In genomic region chr10:58341685-58342084, GRCm38 (mm10) we compare ENCODE assay signal across 8 mouse cellular contexts. TPM values are rescaled to one million over a fixed set of nuclear protein-coding genes. Genes with fewer than 3 reads are reported as not detected.
DNase-seq lines count a peak whose midpoint lies in the region; TF ChIP-seq lines count a peak whose summit lies in the region.

No protein-coding gene starts in this region.

- DNase-seq in lung, adult 18-20 months: peak; percentile 41 to 52
- no peak for DNase-seq in lung, adult 2 months
- peak; percentile 17 to 28 for DNase-seq in gastrocnemius, postnatal 4 days (ENCODE audit: low spot score in 2 of 2)
- DNase-seq in kidney, adult 18-20 months: peak; percentile 16
- DNase-seq in lung, postnatal 25 days (ENCODE audit: low spot score): peak; percentile 72
- DNase-seq in cerebellum, adult 18-20 months: no peak
- DNase-seq in left cerebral cortex, adult 9 months (ENCODE audit: low spot score in 2 of 2): no peak
- no peak for DNase-seq in spleen, adult 18-20 months

- peaks cover 21% of the 10 kb centered on the region for H3K4me1 ChIP-seq in lung, adult 2 months (ENCODE audit: control insufficient read depth, insufficient read depth, low read length)

- TF ChIP-seq POLR2A in lung, adult 2 months (IDR thresholded peaks at IDR 0.05; ENCODE audit: borderline replicate concordance, extremely low read depth, low read depth, low read length): no peak

- TF ChIP-seq CTCF in lung, adult 2 months (IDR thresholded peaks at IDR 0.05; ENCODE audit: insufficient read depth, low read length): no peak

- no peak overlapping the region for H3K4me3 ChIP-seq in lung, adult 2 months (replicated peaks; ENCODE audit: extremely low read depth, low read depth, low read length)

- WGBS in lung, adult 2 months: 15% methylated on average over 2 of the region's 2 CpGs

RNA-seq across cellular contexts. Expression of gene Lims1, which starts 18.4 kb away (rescaled TPM):
- 25.2 and 44.0 TPM in 2 replicates for polyA plus RNA-seq in lung, adult 2 months (2012; rRNA removed)
- total RNA-seq in gastrocnemius, postnatal 4 days (2021): 100 to 1,000 TPM; 108 to 135 TPM

Comparison
In these comparisons a context has a peak if more than half of its experiments do, and no peak if none do; other contexts are left out.
1. DNase-seq: peak in lung, adult 18-20 months (2 of 2), gastrocnemius, postnatal 4 days (2 of 2), kidney, adult 18-20 months (single experiment) and lung, postnatal 25 days (single experiment); none in lung, adult 2 months (single experiment), cerebellum, adult 18-20 months (0 of 2), left cerebral cortex, adult 9 months (0 of 2) and spleen, adult 18-20 months (0 of 2).